Mouse (Mus musculus): ENCODE measurements around the gene Atp6v0c.

- no peak for TF ChIP-seq CTCF (IDR thresholded peaks at IDR 0.05; ENCODE audit: low read depth)
- no peak for TF ChIP-seq EP300 (IDR thresholded peaks at IDR 0.05; ENCODE audit: low read depth)
Measured at GRCm38 (mm10) chr17:24205908-24206361, 36.4 kb upstream of the Atp6v0c start.
